Mouse (Mus musculus) left cerebral cortex, postnatal 4 days (tissue): ENCODE data around the gene Cox6a2. TPM values are rescaled to one million over a fixed set of nuclear protein-coding genes. Genes with fewer than 3 reads are reported as not detected.

Experiments used
- total RNA-seq, 2 experiments: library from RNA; stranded (reverse); gene quantifications; 2 replicates each; pipeline ENCODE4 v1.2.3; 2021

Cox6a2 gene
- total RNA-seq, 2 experiments from 2014 or later = 3.2 TPM

Other genes with a start within 250 kb of the Cox6a2 start
- 100 to 1,000 TPM; 504 to 524 TPM for gene Fus, start 238.9 kb downstream of the Cox6a2 start, total RNA-seq
- gene Pycard, start 212.5 kb downstream of the Cox6a2 start, total RNA-seq = 1 to 10 TPM; 2.4 to 3.3 TPM
- gene Trim72, start 202.4 kb downstream of the Cox6a2 start, total RNA-seq = under 1 TPM; 0.26 to 0.56 TPM
- gene Itgam, start 143.7 kb downstream of the Cox6a2 start, total RNA-seq = 1 to 10 TPM; 2.1 to 2.2 TPM
- gene Gm49368, start 143.7 kb downstream of the Cox6a2 start, total RNA-seq = not detected
- gene Itgax, start 76.8 kb downstream of the Cox6a2 start, total RNA-seq = under 1 TPM; 0.44 to 0.48 TPM
- gene Itgad, start 52.0 kb downstream of the Cox6a2 start, total RNA-seq = under 1 TPM; 0.22 to 0.66 TPM
- 10 to 100 TPM; 10.3 to 11.2 TPM for gene Armc5, start 31.0 kb upstream of the Cox6a2 start, total RNA-seq
- 1 to 10 TPM; 5.0 to 5.2 TPM for gene 9130023H24Rik, start 31.6 kb upstream of the Cox6a2 start, total RNA-seq
- 10 to 100 TPM; 36.9 to 37.6 TPM for gene Tgfb1i1, start 40.4 kb upstream of the Cox6a2 start, total RNA-seq
- not detected for gene Slc5a2, start 59.3 kb upstream of the Cox6a2 start, total RNA-seq
- 10 to 100 TPM; 23.4 to 27.8 TPM for gene BC017158, start 91.8 kb upstream of the Cox6a2 start, total RNA-seq
- gene Rgs10, start 212.4 kb upstream of the Cox6a2 start, total RNA-seq = 10 to 100 TPM; 34.3 to 41.2 TPM